In the genomic region with DNA sequence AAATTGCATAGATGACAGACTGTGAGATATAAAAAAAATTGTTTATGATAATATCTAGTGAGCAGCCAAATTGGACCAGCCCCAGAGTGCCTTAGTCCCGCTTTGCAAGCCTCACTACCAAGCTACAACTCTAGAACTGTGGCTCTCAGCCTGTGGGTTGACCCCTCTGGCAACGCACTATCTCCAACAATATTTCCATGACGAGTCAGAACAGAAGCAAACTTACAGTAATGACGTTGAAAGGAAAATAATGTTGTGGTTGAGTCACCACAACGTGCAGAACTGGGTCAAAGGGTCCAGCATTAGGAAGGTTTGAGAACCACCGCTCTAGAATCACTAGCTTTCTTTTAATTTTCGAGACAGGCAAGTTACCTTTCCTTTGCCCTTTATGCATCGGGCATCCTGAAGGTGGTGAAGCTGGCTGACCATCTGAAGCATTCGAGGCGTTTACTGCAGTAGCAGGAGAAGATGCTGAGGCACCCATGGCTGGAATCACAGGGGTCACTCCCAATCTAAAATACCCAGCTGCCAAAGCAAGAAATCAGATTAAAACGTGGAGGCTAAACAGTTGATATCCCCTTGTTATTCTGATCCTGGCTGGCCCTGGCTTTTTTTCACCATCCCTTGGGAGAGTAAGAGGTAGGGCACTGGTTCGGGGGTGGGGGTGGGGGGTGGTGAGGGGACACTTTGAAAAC, we compare ENCODE assay signal across 8 mouse cellular contexts. TPM values are rescaled to one million over a fixed set of nuclear protein-coding genes. Genes with fewer than 3 reads are reported as not detected.
DNase-seq lines count a peak whose midpoint lies in the region; ATAC-seq lines count a peak whose summit lies in the region.

No protein-coding gene starts in this region.

- peak overlapping the region; percentile 71 for H3K9ac ChIP-seq in limb, embryonic 13.5 days
- H3K9ac ChIP-seq in neural tube, embryonic 15.5 days (replicated peaks) = peak overlapping the region; percentile 60

- no peak for ATAC-seq in limb, embryonic 13.5 days (ENCODE audit: low FRiP score, low read depth)
- ATAC-seq in neural tube, embryonic 15.5 days (ENCODE audit: low FRiP score) = no peak

- peaks cover 12% of the 10 kb centered on the region for H3K4me1 ChIP-seq in forebrain, embryonic 10.5 days
- H3K4me1 ChIP-seq in limb, embryonic 13.5 days = peaks cover 5% of the 10 kb centered on the region
- H3K4me1 ChIP-seq in neural tube, embryonic 15.5 days = peaks cover 11% of the 10 kb centered on the region

- no peaks in the 10 kb centered on the region; the same call in 1 of the 2 replicates for H3K9me3 ChIP-seq in forebrain, embryonic 10.5 days
- no peaks in the 10 kb centered on the region for H3K9me3 ChIP-seq in limb, embryonic 13.5 days
- no peaks in the 10 kb centered on the region for H3K9me3 ChIP-seq in neural tube, embryonic 15.5 days (replicated peaks)

- peaks cover 21% of the 10 kb centered on the region for H3K36me3 ChIP-seq in forebrain, embryonic 10.5 days (replicated peaks)
- H3K36me3 ChIP-seq in limb, embryonic 13.5 days = no peaks in the 10 kb centered on the region
- H3K36me3 ChIP-seq in neural tube, embryonic 15.5 days = no peaks in the 10 kb centered on the region

- WGBS in forebrain, embryonic 10.5 days = 65% methylated on average over 12 of the region's 12 CpGs
- WGBS in limb, embryonic 13.5 days = 51% methylated on average over 12 of the region's 12 CpGs
- 62% methylated on average over 12 of the region's 12 CpGs for WGBS in neural tube, embryonic 15.5 days

- H3K4me3 ChIP-seq in forebrain, embryonic 10.5 days = peak overlapping the region; percentile 61
- H3K4me3 ChIP-seq in limb, embryonic 13.5 days = peak overlapping the region; percentile 59
- peak overlapping the region; percentile 60 for H3K4me3 ChIP-seq in neural tube, embryonic 15.5 days (replicated peaks)

- peaks cover 69% of the 10 kb centered on the region for H3K27me3 ChIP-seq in forebrain, embryonic 10.5 days (ENCODE audit: poor library complexity, severe bottlenecking)
- H3K27me3 ChIP-seq in limb, embryonic 13.5 days = peaks cover 7% of the 10 kb centered on the region; the same call in 1 of the 2 replicates
- H3K27me3 ChIP-seq in neural tube, embryonic 15.5 days (replicated peaks) = no peaks in the 10 kb centered on the region

- DNase-seq in cerebellum, postnatal 25 days = peak; percentile 8 to 9
- no peak for DNase-seq in cerebellum, adult 8-10 months
- DNase-seq in 3T3-L1 (ENCODE audit: low read depth, low spot score) = peak; percentile 56
- DNase-seq in forebrain, embryonic 10.5 days (ENCODE audit: extremely low spot score, low spot score) = no peak
- DNase-seq in left cerebral cortex, adult 9 months (ENCODE audit: low spot score in 2 of 2) = no peak
- no peak for DNase-seq in adrenal gland, adult 2 months

- H3K4me2 ChIP-seq in limb, embryonic 13.5 days (replicated peaks) = peak overlapping the region; percentile 62
- H3K4me2 ChIP-seq in neural tube, embryonic 15.5 days = peak overlapping the region; percentile 57

- peak overlapping the region; percentile 90 for H3K27ac ChIP-seq in forebrain, embryonic 10.5 days
- no peak overlapping the region for H3K27ac ChIP-seq in limb, embryonic 13.5 days
- H3K27ac ChIP-seq in neural tube, embryonic 15.5 days (replicated peaks) = no peak overlapping the region; the same call in 1 of the 2 replicates

RNA-seq across cellular contexts. Expression of a gene that starts 1.0 kb away (rescaled TPM):
- 39.2 and 39.3 TPM in 2 replicates for polyA plus RNA-seq in forebrain, embryonic 10.5 days (2016; fragmentation: Nextera tagmentation; extraction: Ambion mirVana)
- 34.2 and 36.3 TPM in 2 replicates for polyA plus RNA-seq in limb, embryonic 13.5 days (2015; fragmentation: Nextera tagmentation; extraction: Ambion mirVana)
- polyA plus RNA-seq in neural tube, embryonic 15.5 days (2015; fragmentation: Nextera tagmentation; extraction: Ambion mirVana) = 38.0 and 38.8 TPM in 2 replicates
- 10 to 100 TPM; 24.6 to 27.1 TPM for total RNA-seq in adrenal gland, adult 2 months (2021)
- polyA plus RNA-seq in adrenal gland, adult 2 months (2012; rRNA removed) = 7.0 and 9.0 TPM in 2 replicates

Comparison
In these comparisons a context has a peak if more than half of its experiments do, and no peak if none do; other contexts are left out.
1. DNase-seq: peak in cerebellum, postnatal 25 days (2 of 2) and 3T3-L1 (single experiment); none in cerebellum, adult 8-10 months (single experiment), forebrain, embryonic 10.5 days (single experiment), left cerebral cortex, adult 9 months (0 of 2) and adrenal gland, adult 2 months (single experiment).
2. Peak in every context shown above with its lines, with median percentiles within 50 percentile points of each other: H3K4me3 ChIP-seq.